Mouse (Mus musculus) liver, embryonic 11.5 days (tissue): Measurements from ENCODE around the gene Slc5a1. TPM values are rescaled to one million over a fixed set of nuclear protein-coding genes. Genes with fewer than 3 reads are reported as not detected.

Experiments
- ATAC-seq: fragments of 200-750 bp; cut with Nextera tagmentation; replicated peaks from 2 replicates; pipeline ENCODE4 v1.8.0; 2017; ENCODE audit warnings: moderate number of reproducible peaks, mild to moderate bottlenecking, moderate TSS enrichment, moderate library complexity; ENCODE audit not compliant: low FRiP score
- DNase-seq: peaks from one replicate; pipeline ENCODE4 v3.0.0-alpha.2; 2017; ENCODE audit warnings: low spot score
- H3K27ac ChIP-seq: fragments of 300-500 bp; sonication (generic); 2 replicates; pipeline ENCODE4 v1.5.1; 2014; ENCODE audit warnings: mild to moderate bottlenecking, low read depth, low read length, control low read depth
- H3K27me3 ChIP-seq: fragments of 300-500 bp; sonication (generic); replicated peaks from 2 replicates; pipeline ENCODE4 v1.6.1; 2014; ENCODE audit warnings: low read length, mixed read lengths; ENCODE audit not compliant: control insufficient read depth, insufficient read depth
- H3K36me3 ChIP-seq: fragments of 300-500 bp; sonication (generic); 2 replicates; pipeline ENCODE4 v1.6.1; 2014; ENCODE audit warnings: mild to moderate bottlenecking, low read length, moderate library complexity, mixed read lengths; ENCODE audit not compliant: control insufficient read depth, insufficient read depth
- H3K4me1 ChIP-seq: fragments of 300-500 bp; sonication (generic); replicated peaks from 2 replicates; pipeline ENCODE4 v1.6.1; 2014; ENCODE audit warnings: low read length, mixed read lengths; ENCODE audit not compliant: control insufficient read depth, insufficient read depth
- H3K4me2 ChIP-seq: fragments of 300-500 bp; sonication (generic); 2 replicates; pipeline ENCODE4 v1.6.1; 2014; ENCODE audit warnings: mild to moderate bottlenecking, control low read depth, moderate library complexity
- H3K4me3 ChIP-seq: fragments of 300-500 bp; sonication (generic); 2 replicates; pipeline ENCODE4 v1.5.1; 2014; ENCODE audit warnings: low read depth, low read length, control low read depth
- H3K9ac ChIP-seq: fragments of 300-500 bp; sonication (generic); 2 replicates; pipeline ENCODE4 v1.6.1; 2014; ENCODE audit warnings: low read depth, low read length, control low read depth
- H3K9me3 ChIP-seq: fragments of 300-500 bp; sonication (generic); 2 replicates; pipeline ENCODE4 v1.6.1; 2016; ENCODE audit warnings: low read length, inconsistent platforms, mixed read lengths; ENCODE audit not compliant: control insufficient read depth
- WGBS: fragments of 180-500 bp; shearing (Covaris S2); extraction: QIAGEN DNeasy Blood & Tissue Kit; methylation state at CpG from one replicate; pipeline ENCODE4 v1.1.7; 2014; 5-methylcytosine and 5-hydroxymethylcytosine counted together
- polyA plus RNA-seq: library from polyadenylated mRNA; unstranded; fragments of >200 nt; fragmentation: Nextera tagmentation; extraction: Ambion mirVana; gene quantifications from 2 replicates; pipeline ENCODE4 v1.2.1, GENCODE M21; 2014

Gene Slc5a1
- polyA plus RNA-seq, 1 experiment from 2014 or later: not detected

DNA sequence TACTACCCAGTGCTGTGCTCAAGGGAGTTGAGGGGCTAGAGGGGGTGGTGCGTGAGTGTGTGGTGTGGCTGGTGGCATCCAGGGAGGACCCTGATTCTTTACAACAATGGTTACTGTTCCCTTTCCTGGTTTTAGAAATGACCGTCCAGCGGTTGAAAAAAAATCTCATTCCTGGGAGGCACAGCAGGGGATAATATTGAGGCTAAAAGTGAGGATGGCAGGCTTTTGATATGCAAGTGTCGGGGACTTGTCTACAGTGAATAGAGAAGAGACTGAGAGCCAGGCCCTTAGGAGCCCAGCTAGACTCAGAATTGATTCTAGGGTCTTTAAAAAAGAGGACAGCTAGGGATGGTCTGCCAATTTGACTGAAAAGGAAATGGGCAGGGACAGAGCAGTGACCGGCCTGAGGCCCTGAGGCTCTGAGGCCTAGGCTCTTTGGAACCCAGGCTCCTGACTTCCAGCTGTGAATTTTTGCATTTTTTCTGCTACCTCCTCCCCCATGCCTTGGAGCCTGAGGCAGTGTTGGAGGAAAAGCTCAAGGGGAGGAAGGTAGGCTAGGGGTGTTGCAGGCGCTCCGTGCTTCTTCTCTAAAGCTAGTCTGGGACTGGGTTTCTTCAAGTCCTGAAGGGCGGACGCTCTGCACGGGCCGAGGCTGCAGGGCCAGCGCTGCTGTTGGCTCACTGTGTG is 1.5 kb upstream of the Slc5a1 start:
- DNase-seq (no peak), ATAC-seq (no peak)
- Histone ChIP-seq H3K9ac (no peak overlapping the region), H3K4me2 (no peak overlapping the region), H3K27me3 (peaks cover 28% of the 10 kb centered on the region), H3K4me1 (no peaks in the 10 kb centered on the region), H3K36me3 (no peaks in the 10 kb centered on the region), H3K4me3 (no peak overlapping the region), H3K27ac (no peak overlapping the region), H3K9me3 (no peaks in the 10 kb centered on the region)
- 49% methylated on average over 12 of the region's 12 CpGs for WGBS

DNA sequence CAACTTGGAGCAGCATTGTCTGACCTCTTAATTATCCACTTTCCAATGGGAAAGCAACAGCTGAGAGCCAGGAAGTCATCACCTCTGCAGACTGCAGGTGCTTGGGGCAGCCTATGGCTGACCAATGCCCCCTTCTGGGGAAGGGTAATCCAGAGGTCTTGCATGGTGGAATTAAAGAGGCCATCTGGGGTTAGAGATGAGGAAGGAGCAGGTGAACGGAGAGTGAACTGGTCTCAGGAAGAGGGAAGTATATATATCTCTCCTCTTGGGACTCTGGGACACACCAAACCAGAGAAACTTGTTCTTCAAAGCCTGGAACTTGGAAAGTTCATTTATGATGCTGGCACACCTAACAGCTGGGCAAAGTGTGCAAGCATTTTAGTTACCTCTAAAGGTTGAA is 857 bp downstream of the Slc5a1 start:
- no peak overlapping the region for H3K27ac ChIP-seq
- no peaks in the 10 kb centered on the region for H3K36me3 ChIP-seq
- 32% methylated on average over 1 of the region's 1 CpGs for WGBS
- H3K9me3 ChIP-seq: no peaks in the 10 kb centered on the region
- DNase-seq (no peak), ATAC-seq (no peak)
- peaks cover 28% of the 10 kb centered on the region for H3K27me3 ChIP-seq
- no peak overlapping the region for H3K4me3 ChIP-seq
- H3K4me2 ChIP-seq: no peak overlapping the region
- no peaks in the 10 kb centered on the region for H3K4me1 ChIP-seq
- H3K9ac ChIP-seq: no peak overlapping the region

DNA sequence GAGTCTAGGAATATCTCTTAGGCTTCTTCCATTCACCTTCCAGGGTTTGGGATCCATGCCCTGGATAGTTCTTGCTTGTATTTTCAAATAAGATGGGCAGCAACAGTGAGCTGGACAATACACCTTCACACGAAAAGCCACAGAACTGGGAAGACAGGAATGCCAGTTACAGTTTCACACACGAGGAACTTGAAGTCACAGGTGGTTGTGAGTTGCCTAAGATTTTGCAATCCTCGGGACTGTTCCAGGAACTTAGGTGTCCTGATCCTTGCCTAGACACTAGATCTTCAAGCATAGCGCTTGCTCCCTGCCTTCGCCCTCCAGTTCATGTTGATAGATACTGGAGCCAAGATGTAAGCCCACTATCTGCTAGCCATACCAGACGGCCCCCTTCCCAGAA is 1.6 kb downstream of the Slc5a1 start:
- 74% methylated on average over 6 of the region's 6 CpGs for WGBS
- no peak overlapping the region for H3K4me2 ChIP-seq

DNA sequence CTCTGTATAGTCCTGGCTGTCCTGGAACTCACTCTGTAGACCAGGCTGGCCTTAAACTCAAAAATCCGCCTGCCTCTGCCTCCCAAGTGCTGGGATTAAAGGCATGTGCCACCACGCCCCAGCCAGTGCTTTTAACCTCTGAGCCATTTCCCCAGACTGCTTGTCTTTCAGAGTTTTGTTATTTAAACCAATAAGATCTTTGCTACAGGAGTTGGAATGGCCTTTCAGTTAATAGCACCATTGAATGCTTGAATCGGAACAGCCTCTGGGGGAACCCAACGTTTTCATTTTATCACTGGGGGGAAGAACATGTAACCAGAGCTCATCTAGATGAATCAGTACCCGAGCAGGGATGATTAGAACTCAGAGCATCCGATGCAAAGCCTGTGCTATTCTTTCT is 3.0 kb downstream of the Slc5a1 start:
- peaks cover 28% of the 10 kb centered on the region for H3K27me3 ChIP-seq
- H3K4me2 ChIP-seq: no peak overlapping the region
- no peak overlapping the region for H3K4me3 ChIP-seq
- WGBS: 65% methylated on average over 6 of the region's 6 CpGs
- ATAC-seq (no peak), DNase-seq (peak; percentile 2)
- H3K27ac ChIP-seq: no peak overlapping the region
- no peaks in the 10 kb centered on the region for H3K36me3 ChIP-seq
- no peaks in the 10 kb centered on the region for H3K9me3 ChIP-seq
- H3K4me1 ChIP-seq: no peaks in the 10 kb centered on the region
- H3K9ac ChIP-seq: no peak overlapping the region

More for the DNA sequence above, 1.6 kb downstream of the Slc5a1 start:
- H3K4me1 ChIP-seq: no peaks in the 10 kb centered on the region
- H3K27ac ChIP-seq: no peak overlapping the region
- H3K9me3 ChIP-seq: no peaks in the 10 kb centered on the region
- no peak for ATAC-seq
- peaks cover 28% of the 10 kb centered on the region for H3K27me3 ChIP-seq
- no peaks in the 10 kb centered on the region for H3K36me3 ChIP-seq
- H3K4me3 ChIP-seq: no peak overlapping the region
- DNase-seq: no peak
- H3K9ac ChIP-seq: no peak overlapping the region

DNA sequence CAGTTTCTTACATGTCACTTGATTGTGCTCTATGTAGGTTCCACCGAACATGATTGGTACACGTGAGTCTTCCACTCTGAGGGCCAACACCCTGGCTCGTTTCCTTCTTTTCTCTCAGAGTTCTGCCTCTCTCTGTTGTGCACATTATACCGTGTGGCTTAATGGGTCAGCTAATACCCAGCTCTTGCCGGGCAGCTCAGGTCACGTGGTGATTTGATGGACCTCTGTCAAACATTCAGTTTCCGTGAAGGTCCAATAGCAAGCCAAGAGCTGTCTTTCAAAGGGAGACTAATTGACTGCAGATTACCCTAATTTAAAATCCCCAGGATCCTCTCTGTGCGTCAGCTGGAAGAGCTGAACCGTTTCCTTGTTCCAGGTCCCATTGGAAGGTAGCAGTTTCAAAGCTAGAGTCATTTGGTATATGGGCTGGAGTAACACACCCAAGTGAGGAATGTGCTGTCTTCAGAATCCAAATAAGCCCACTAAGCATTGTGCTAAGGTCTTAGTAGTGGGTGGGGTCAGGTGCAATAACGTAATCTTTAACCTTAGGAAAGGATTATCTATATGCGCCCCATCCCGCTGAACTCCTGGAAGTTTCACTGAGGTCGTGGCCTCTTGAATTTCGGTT is 3.9 kb downstream of the Slc5a1 start:
- no peak overlapping the region for H3K4me2 ChIP-seq
- no peak overlapping the region for H3K4me3 ChIP-seq
- no peaks in the 10 kb centered on the region for H3K4me1 ChIP-seq
- no peak for ATAC-seq
- H3K27me3 ChIP-seq: peaks cover 26% of the 10 kb centered on the region
- no peaks in the 10 kb centered on the region for H3K9me3 ChIP-seq
- no peak for DNase-seq
- WGBS: 78% methylated on average over 14 of the region's 14 CpGs
- H3K9ac ChIP-seq: no peak overlapping the region
- no peak overlapping the region for H3K27ac ChIP-seq
- no peaks in the 10 kb centered on the region for H3K36me3 ChIP-seq

DNA sequence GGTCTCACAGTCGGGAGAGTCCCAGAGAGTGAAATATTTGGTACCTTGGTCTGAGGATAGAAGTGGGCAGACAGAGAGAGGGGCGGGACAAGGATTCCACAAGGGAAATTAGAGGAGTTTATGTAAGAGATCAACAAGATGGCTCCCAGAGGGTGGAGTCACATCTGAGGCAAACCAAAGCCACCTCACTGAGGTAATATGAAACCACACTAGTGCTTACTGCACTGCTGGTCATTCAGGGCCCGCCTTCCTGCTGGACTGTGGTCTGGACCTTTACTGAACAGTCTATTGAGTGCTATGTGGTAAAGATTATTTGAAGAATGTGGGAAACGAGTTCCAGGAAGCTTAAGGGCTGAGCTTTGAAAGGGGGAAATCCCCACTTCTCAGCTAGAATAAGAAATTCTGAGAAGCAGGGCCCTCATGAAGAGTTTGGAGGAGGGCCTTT is 17.9 kb downstream of the Slc5a1 start:
- no peaks in the 10 kb centered on the region for H3K9me3 ChIP-seq
- 50% methylated on average over 4 of the region's 4 CpGs for WGBS
- no peak overlapping the region for H3K27ac ChIP-seq
- no peak for DNase-seq
- no peaks in the 10 kb centered on the region for H3K4me1 ChIP-seq
- no peak for ATAC-seq
- no peaks in the 10 kb centered on the region for H3K36me3 ChIP-seq
- H3K27me3 ChIP-seq: no peaks in the 10 kb centered on the region
- no peak overlapping the region for H3K4me3 ChIP-seq
- H3K9ac ChIP-seq: no peak overlapping the region
- no peak overlapping the region for H3K4me2 ChIP-seq

DNA sequence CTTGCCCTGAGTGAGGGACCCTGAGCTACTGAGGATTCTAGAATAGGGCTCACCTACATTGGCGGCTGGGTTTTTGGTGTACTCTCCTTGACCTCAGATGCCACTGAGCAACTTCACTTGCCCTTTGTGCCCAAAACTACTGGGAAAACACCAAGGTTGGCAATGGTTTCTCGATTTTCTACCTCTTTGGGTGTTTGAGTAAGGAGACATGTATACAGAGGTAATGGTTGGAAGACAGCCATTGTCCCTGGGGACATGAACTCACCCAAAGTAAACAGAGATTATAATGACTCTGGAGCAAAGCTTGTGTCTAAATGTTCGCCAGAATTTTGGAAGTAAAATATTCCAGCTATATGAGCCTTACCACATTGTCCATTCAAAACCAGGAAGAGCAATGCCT is 19.6 kb downstream of the Slc5a1 start:
- no peak overlapping the region for H3K4me3 ChIP-seq
- no peaks in the 10 kb centered on the region for H3K4me1 ChIP-seq
- H3K9me3 ChIP-seq: no peaks in the 10 kb centered on the region
- H3K27ac ChIP-seq: no peak overlapping the region
- no peaks in the 10 kb centered on the region for H3K36me3 ChIP-seq
- no peaks in the 10 kb centered on the region for H3K27me3 ChIP-seq
- ATAC-seq: no peak
- H3K4me2 ChIP-seq: no peak overlapping the region
- no peak overlapping the region for H3K9ac ChIP-seq
- DNase-seq: no peak
- 60% methylated on average over 3 of the region's 3 CpGs for WGBS

DNA sequence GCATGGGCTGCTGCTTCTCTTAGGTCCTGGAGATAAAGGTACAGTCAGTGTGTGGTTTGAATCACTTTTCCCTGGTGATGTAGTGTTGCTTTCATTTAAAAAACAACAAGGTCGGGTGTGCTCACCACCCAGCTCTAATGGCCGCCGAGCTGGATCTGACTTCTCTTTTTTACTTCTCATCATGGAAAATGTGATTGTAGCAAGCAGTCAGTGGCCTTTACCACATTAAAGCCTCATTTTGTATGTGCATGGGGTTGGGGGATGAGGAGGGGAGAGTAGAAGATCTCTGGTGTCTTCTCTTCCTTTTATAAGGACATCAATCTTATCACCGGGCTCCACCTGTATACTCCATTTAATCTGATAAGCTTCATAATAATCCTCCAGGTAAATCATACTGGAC is 21.3 kb downstream of the Slc5a1 start:
- Histone ChIP-seq H3K4me2 (no peak overlapping the region), H3K9me3 (no peaks in the 10 kb centered on the region), H3K4me3 (no peak overlapping the region), H3K9ac (no peak overlapping the region), H3K36me3 (no peaks in the 10 kb centered on the region), H3K4me1 (no peaks in the 10 kb centered on the region), H3K27ac (no peak overlapping the region), H3K27me3 (no peaks in the 10 kb centered on the region)
- 79% methylated on average over 4 of the region's 4 CpGs for WGBS
- DNase-seq (no peak), ATAC-seq (no peak)

DNA sequence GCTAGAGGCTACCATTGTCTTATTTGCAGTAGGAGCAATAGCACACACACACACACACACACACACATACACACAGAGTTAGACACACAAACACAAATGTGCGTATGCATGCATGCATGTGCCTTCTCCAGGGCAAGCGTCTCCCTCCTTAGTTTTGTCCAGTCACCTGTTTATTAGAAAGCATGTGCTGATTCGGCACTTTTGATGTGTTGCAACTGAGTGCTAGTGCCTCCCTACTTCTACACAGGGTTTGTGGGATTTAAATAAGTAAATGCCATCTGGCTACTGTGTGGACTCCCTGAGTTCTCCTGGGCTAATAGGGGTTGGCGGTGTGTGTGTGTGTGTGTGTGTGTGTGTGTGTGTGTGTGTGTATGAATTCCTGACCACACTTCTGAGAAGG is 30.1 kb downstream of the Slc5a1 start:
- no peak overlapping the region for H3K4me3 ChIP-seq
- no peaks in the 10 kb centered on the region for H3K36me3 ChIP-seq
- no peaks in the 10 kb centered on the region for H3K27me3 ChIP-seq
- no peak overlapping the region for H3K9ac ChIP-seq
- WGBS: 84% methylated on average over 4 of the region's 4 CpGs
- no peaks in the 10 kb centered on the region for H3K4me1 ChIP-seq
- no peak overlapping the region for H3K27ac ChIP-seq
- ATAC-seq (no peak), DNase-seq (no peak)
- H3K9me3 ChIP-seq: no peaks in the 10 kb centered on the region
- H3K4me2 ChIP-seq: no peak overlapping the region
